Mouse (Mus musculus) liver, embryonic 15.5 days (tissue): ENCODE results near the gene Ppp1r37. TPM values are rescaled to one million over a fixed set of nuclear protein-coding genes. Genes with fewer than 3 reads are reported as not detected.

Experiments
- ATAC-seq: fragments of 200-750 bp; cut with Nextera tagmentation; 2 replicates; pipeline ENCODE4 v1.8.0; 2017; ENCODE audit warnings: moderate number of reproducible peaks, mild to moderate bottlenecking, moderate library complexity; ENCODE audit not compliant: insufficient read depth
- H3K27ac ChIP-seq: fragments of 300-500 bp; sonication (generic); replicated peaks from 2 replicates; pipeline ENCODE4 v1.5.1; 2015; ENCODE audit warnings: mild to moderate bottlenecking, inconsistent platforms
- H3K27me3 ChIP-seq: fragments of 300-500 bp; sonication (generic); 2 replicates; pipeline ENCODE4 v1.6.1; 2015; ENCODE audit warnings: mild to moderate bottlenecking, inconsistent platforms
- H3K36me3 ChIP-seq: fragments of 300-500 bp; sonication (generic); replicated peaks from 2 replicates; pipeline ENCODE4 v1.6.1; 2015; ENCODE audit warnings: moderate library complexity, mild to moderate bottlenecking, inconsistent platforms
- H3K4me1 ChIP-seq: fragments of 300-500 bp; sonication (generic); replicated peaks from 2 replicates; pipeline ENCODE4 v1.6.1; 2015; ENCODE audit warnings: inconsistent platforms
- H3K4me2 ChIP-seq: fragments of 300-500 bp; sonication (generic); 2 replicates; pipeline ENCODE4 v1.6.1; 2015; ENCODE audit warnings: moderate library complexity, mild to moderate bottlenecking, inconsistent platforms
- H3K4me3 ChIP-seq: fragments of 300-500 bp; sonication (generic); replicated peaks from 2 replicates; pipeline ENCODE4 v1.5.1; 2015; ENCODE audit warnings: mild to moderate bottlenecking, inconsistent platforms
- H3K9ac ChIP-seq: fragments of 300-500 bp; sonication (generic); 2 replicates; pipeline ENCODE4 v1.6.1; 2015; ENCODE audit warnings: moderate library complexity, mild to moderate bottlenecking, inconsistent platforms
- H3K9me3 ChIP-seq: fragments of 300-500 bp; sonication (generic); replicated peaks from 2 replicates; pipeline ENCODE4 v1.6.1; 2016; ENCODE audit warnings: inconsistent platforms
- WGBS: fragments of 180-500 bp; shearing (Covaris S2); methylation state at CpG from one replicate; pipeline ENCODE4 v1.1.7; 2015; ENCODE audit warnings: mixed read lengths; ENCODE audit not compliant: insufficient replicate concordance; 5-methylcytosine and 5-hydroxymethylcytosine counted together
- polyA plus RNA-seq: library from polyadenylated mRNA; unstranded; fragments of >200 nt; fragmentation: Nextera tagmentation; extraction: Ambion mirVana; gene quantifications from 2 replicates; pipeline ENCODE4 v1.2.1, GENCODE M21; 2015

Ppp1r37 gene
- polyA plus RNA-seq, 1 experiment from 2014 or later, result 10.2 TPM

GRCm38 (mm10) chr7:19554168-19554567 is 8.7 kb downstream of the Ppp1r37 start:
- no peak overlapping the region for H3K27ac ChIP-seq
- H3K27me3 ChIP-seq, result no peaks in the 10 kb centered on the region
- H3K9me3 ChIP-seq, result no peaks in the 10 kb centered on the region
- peaks cover 73% of the 10 kb centered on the region for H3K36me3 ChIP-seq
- H3K4me3 ChIP-seq, result no peak overlapping the region
- 94% methylated on average over 1 of the region's 1 CpGs for WGBS
- no peak for ATAC-seq
- no peak overlapping the region for H3K4me2 ChIP-seq
- no peak overlapping the region for H3K9ac ChIP-seq
- H3K4me1 ChIP-seq, result peaks cover 53% of the 10 kb centered on the region

- peaks cover 52% of the 10 kb centered on the region for H3K4me1 ChIP-seq
- no peak overlapping the region for H3K4me2 ChIP-seq
- peaks cover 61% of the 10 kb centered on the region for H3K36me3 ChIP-seq
- 0 out of 2 replicates have a peak overlapping the region, but pooled peaks have one; percentile 7 for H3K27ac ChIP-seq
- 30% methylated on average over 2 of the region's 2 CpGs for WGBS
- H3K4me3 ChIP-seq, result no peak overlapping the region
- H3K27me3 ChIP-seq, result no peaks in the 10 kb centered on the region
- no peak for ATAC-seq
- H3K9me3 ChIP-seq, result no peaks in the 10 kb centered on the region
- H3K9ac ChIP-seq, result no peak overlapping the region
These were observed 10.4 kb downstream of the Ppp1r37 start for GRCm38 (mm10) chr7:19552443-19552842.

- Histone ChIP-seq H3K9ac (no peak overlapping the region), H3K36me3 (peaks cover 54% of the 10 kb centered on the region), H3K4me2 (no peak overlapping the region), H3K27ac (peak overlapping the region; percentile 7; the same call in 1 of the 2 replicates), H3K27me3 (no peaks in the 10 kb centered on the region), H3K4me1 (peaks cover 52% of the 10 kb centered on the region), H3K9me3 (no peaks in the 10 kb centered on the region), H3K4me3 (no peak overlapping the region)
- ATAC-seq, result no peak
- WGBS, result 86% methylated on average over 5 of the region's 5 CpGs
These were observed 11.2 kb downstream of the Ppp1r37 start for GRCm38 (mm10) chr7:19551634-19552033.

DNA sequence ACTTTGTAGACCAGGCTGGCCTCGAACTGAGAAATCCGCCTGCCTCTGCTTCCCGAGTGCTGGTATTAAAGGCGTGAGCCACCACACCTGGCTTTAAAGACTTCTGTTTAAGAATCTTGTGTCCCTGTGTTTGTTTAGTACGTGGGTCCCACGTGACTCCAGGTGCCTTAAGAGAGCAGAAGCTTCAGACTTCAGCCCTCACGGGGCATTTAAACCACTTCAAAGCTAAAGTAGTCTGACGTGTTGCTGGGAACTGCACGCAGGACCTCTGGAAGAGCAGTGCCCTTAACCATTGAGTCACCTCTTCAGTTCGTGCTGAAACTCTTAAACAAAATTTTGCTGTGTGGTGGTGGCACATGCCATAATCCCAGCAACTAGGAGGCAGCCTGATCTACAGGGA is 13.5 kb downstream of the Ppp1r37 start:
- peaks cover 32% of the 10 kb centered on the region for H3K36me3 ChIP-seq
- no peak overlapping the region for H3K4me3 ChIP-seq
- H3K9me3 ChIP-seq, result no peaks in the 10 kb centered on the region
- H3K4me2 ChIP-seq, result no peak overlapping the region
- H3K4me1 ChIP-seq, result peaks cover 61% of the 10 kb centered on the region
- no peaks in the 10 kb centered on the region for H3K27me3 ChIP-seq
- no peak overlapping the region for H3K9ac ChIP-seq
- WGBS, result 84% methylated on average over 10 of the region's 10 CpGs
- no peak overlapping the region for H3K27ac ChIP-seq
- ATAC-seq, result no peak

- peaks cover 67% of the 10 kb centered on the region for H3K4me1 ChIP-seq
These were observed 15.4 kb downstream of the Ppp1r37 start for GRCm38 (mm10) chr7:19547344-19547969.

DNA sequence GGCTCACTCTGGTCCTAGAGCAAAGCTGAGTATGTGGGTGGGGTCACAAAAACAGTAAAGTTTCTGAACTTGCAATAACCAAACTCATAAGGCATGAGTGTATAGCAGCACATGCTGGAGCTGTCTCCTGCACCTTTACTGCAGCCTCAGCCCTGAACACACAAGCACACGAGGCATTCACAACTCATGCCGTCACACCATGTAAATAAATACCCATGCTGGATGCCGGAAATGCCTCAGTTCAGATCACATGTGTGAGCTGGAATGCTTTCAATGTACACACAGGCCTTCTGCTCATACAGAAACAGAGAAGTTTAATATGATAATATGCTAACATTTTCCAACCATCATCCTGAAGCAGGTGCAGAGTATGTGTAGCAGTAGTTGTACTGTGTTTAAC is 16.9 kb downstream of the Ppp1r37 start:
- Histone ChIP-seq H3K27me3 (no peaks in the 10 kb centered on the region), H3K9me3 (no peaks in the 10 kb centered on the region), H3K4me3 (no peak overlapping the region), H3K4me2 (no peak overlapping the region), H3K9ac (no peak overlapping the region), H3K36me3 (peaks cover 11% of the 10 kb centered on the region; the same call in 1 of the 2 replicates), H3K27ac (peak overlapping the region; percentile 38; the same call in 1 of the 2 replicates), H3K4me1 (peaks cover 65% of the 10 kb centered on the region)
- 64% methylated on average over 3 of the region's 3 CpGs for WGBS
- ATAC-seq, result no peak

More at GRCm38 (mm10) chr7:19547344-19547969, 15.4 kb downstream of the Ppp1r37 start:
- H3K27me3 ChIP-seq, result no peaks in the 10 kb centered on the region
- no peak overlapping the region for H3K9ac ChIP-seq
- peak overlapping the region; percentile 38; the same call in 1 of the 2 replicates for H3K27ac ChIP-seq
- no peak overlapping the region for H3K4me2 ChIP-seq
- peaks cover 19% of the 10 kb centered on the region for H3K36me3 ChIP-seq
- 77% methylated on average over 2 of the region's 2 CpGs for WGBS
- ATAC-seq, result peak; percentile 44; the same call in 1 of the 2 replicates
- H3K9me3 ChIP-seq, result no peaks in the 10 kb centered on the region
- no peak overlapping the region for H3K4me3 ChIP-seq

DNA sequence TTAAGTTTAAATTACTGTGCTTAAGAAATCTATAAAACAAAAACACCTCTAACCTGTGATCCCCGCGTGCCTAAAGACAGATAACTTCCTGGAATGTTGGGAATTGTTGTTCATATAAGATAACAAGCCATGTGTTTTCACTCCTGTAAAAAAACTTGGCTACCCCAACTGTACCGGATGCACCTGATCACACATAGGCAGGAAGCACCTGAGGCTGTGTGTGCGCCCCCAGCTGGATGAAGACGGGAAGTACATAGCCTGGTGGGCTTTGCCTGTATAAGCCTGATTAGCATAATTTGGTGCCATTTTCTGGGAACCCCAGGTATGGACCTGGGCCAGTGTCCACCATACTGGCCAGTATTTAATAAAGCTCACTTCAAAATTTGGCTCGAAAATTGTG is 19.3 kb downstream of the Ppp1r37 start:
- Histone ChIP-seq H3K4me3 (no peak overlapping the region), H3K4me2 (no peak overlapping the region), H3K9ac (no peak overlapping the region), H3K27me3 (no peaks in the 10 kb centered on the region), H3K27ac (no peak overlapping the region), H3K36me3 (peaks cover 10% of the 10 kb centered on the region; the same call in 1 of the 2 replicates), H3K4me1 (peaks cover 58% of the 10 kb centered on the region), H3K9me3 (no peaks in the 10 kb centered on the region)
- ATAC-seq, result no peak
- 46% methylated on average over 6 of the region's 6 CpGs for WGBS

GRCm38 (mm10) chr7:19542155-19542691 is 20.7 kb downstream of the Ppp1r37 start:
- 62% methylated on average over 8 of the region's 8 CpGs for WGBS
- Histone ChIP-seq H3K9ac (no peak overlapping the region), H3K4me3 (no peak overlapping the region), H3K27me3 (no peaks in the 10 kb centered on the region), H3K36me3 (peaks cover 16% of the 10 kb centered on the region), H3K27ac (no peak overlapping the region), H3K9me3 (no peaks in the 10 kb centered on the region), H3K4me2 (no peak overlapping the region), H3K4me1 (peaks cover 44% of the 10 kb centered on the region)
- ATAC-seq, result no peak

DNA sequence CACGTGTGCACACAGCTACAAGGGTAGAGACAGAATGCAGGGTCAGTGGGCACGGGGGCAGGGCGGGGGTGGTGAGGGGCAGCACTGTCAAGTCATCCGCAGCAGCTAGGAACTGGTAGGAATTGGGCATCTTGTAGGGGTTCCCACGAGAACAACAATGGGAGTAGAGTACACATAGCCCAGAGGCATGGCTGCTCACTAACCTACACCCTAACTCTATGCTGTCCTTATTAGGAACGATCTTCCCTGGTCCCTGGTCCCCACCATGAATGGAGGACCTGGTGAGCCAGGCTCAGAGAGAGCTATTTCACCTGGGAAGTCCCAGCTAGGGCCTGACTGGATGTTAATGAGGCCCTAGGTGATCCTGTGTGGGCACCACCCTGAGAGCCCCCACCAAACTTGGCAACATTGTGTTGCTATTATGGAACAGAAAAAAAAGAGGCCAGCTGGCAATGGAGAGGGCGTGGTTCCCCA is 21.2 kb downstream of the Ppp1r37 start:
- H3K4me1 ChIP-seq, result peaks cover 39% of the 10 kb centered on the region
- no peaks in the 10 kb centered on the region for H3K27me3 ChIP-seq
- H3K9ac ChIP-seq, result no peak overlapping the region

GRCm38 (mm10) chr7:19540771-19541566 is 21.9 kb downstream of the Ppp1r37 start:
- Histone ChIP-seq H3K4me2 (no peak overlapping the region), H3K27me3 (no peaks in the 10 kb centered on the region), H3K9me3 (no peaks in the 10 kb centered on the region), H3K4me1 (peaks cover 32% of the 10 kb centered on the region), H3K4me3 (no peak overlapping the region), H3K27ac (no peak overlapping the region), H3K36me3 (peaks cover 22% of the 10 kb centered on the region), H3K9ac (no peak overlapping the region)
- no peak for ATAC-seq
- 92% methylated on average over 2 of the region's 2 CpGs for WGBS

More for the DNA sequence above, 21.2 kb downstream of the Ppp1r37 start:
- no peak overlapping the region for H3K4me2 ChIP-seq
- H3K4me3 ChIP-seq, result no peak overlapping the region
- no peak for ATAC-seq
- WGBS, result 84% methylated on average over 7 of the region's 7 CpGs
- no peaks in the 10 kb centered on the region for H3K9me3 ChIP-seq
- no peak overlapping the region for H3K27ac ChIP-seq
- peaks cover 18% of the 10 kb centered on the region for H3K36me3 ChIP-seq

DNA sequence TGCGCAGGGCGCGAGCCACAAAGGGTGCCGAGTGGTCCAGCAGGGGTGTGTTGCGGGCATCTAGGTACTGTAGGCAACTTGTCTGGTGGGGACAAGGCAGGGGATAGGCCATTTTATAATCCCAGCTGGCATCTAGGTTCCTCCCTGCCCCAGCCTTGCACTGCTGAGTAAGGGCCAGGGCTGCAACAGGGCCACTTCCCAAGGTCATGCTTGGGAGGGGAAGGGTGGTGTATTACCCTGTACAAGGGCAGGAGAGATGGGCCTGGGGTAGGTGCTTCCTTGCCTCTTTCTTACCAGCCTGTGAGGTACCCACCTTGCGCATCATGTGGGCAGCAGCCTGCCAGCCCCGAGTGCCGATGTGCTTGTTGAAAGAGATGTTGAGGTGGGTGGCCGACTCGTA is 28.2 kb downstream of the Ppp1r37 start:
- Histone ChIP-seq H3K4me3 (no peak overlapping the region), H3K9me3 (no peaks in the 10 kb centered on the region), H3K4me1 (0 out of 2 replicates have a peak, but pooled peaks cover 3% of the 10 kb centered on the region), H3K36me3 (peaks cover 74% of the 10 kb centered on the region), H3K27ac (no peak overlapping the region), H3K9ac (no peak overlapping the region), H3K27me3 (no peaks in the 10 kb centered on the region), H3K4me2 (no peak overlapping the region)
- no peak for ATAC-seq
- 89% methylated on average over 10 of the region's 10 CpGs for WGBS
